Mouse (Mus musculus): ENCODE results near the gene Gm20671.
A peak's percentile ranks its signal among the peaks of the same experiment; 100 is the strongest.
"Not testable (repeated sequence)": the region's sequence is repeated elsewhere in the genome, so short reads cannot be mapped to it uniquely, and the experiment has no call there.

Gm20671 gene

GRCm38 (mm10) chr5:32735779-32736178 is 91.1 kb downstream of the Gm20671 start:
- DNase-seq (ENCODE audit: low spot score in 2 of 2): no peak

- DNase-seq (ENCODE audit: low spot score in 2 of 2): not testable (repeated sequence)
These were observed 93.0 kb downstream of the Gm20671 start for GRCm38 (mm10) chr5:32733892-32734291.

- DNase-seq (ENCODE audit: low spot score in 2 of 2): no peak
These were observed 98.1 kb downstream of the Gm20671 start for GRCm38 (mm10) chr5:32728851-32729250.

GRCm38 (mm10) chr5:32728300-32728699 is 98.6 kb downstream of the Gm20671 start:
- no peak for DNase-seq (ENCODE audit: low spot score in 2 of 2)

- DNase-seq (ENCODE audit: low spot score in 2 of 2): not testable (repeated sequence)
These were observed 101.5 kb downstream of the Gm20671 start for GRCm38 (mm10) chr5:32725397-32725796.

- DNase-seq (ENCODE audit: low spot score in 2 of 2): no peak
These were observed 102.9 kb downstream of the Gm20671 start for GRCm38 (mm10) chr5:32723981-32724380.

GRCm38 (mm10) chr5:32722711-32723110 is 104.2 kb downstream of the Gm20671 start:
- DNase-seq (ENCODE audit: low spot score in 2 of 2): not testable (repeated sequence)

GRCm38 (mm10) chr5:32722263-32722662 is 104.6 kb downstream of the Gm20671 start:
- DNase-seq (ENCODE audit: low spot score in 2 of 2): no peak

GRCm38 (mm10) chr5:32721316-32721715 is 105.6 kb downstream of the Gm20671 start:
- no peak for DNase-seq (ENCODE audit: low spot score in 2 of 2)

GRCm38 (mm10) chr5:32720416-32720815 is 106.5 kb downstream of the Gm20671 start:
- no peak for DNase-seq (ENCODE audit: low spot score in 2 of 2)

GRCm38 (mm10) chr5:32718916-32719315 is 108.0 kb downstream of the Gm20671 start:
- DNase-seq (ENCODE audit: low spot score in 2 of 2): no peak

- DNase-seq (ENCODE audit: low spot score in 2 of 2): no peak
These were observed 109.2 kb downstream of the Gm20671 start for GRCm38 (mm10) chr5:32717726-32718125.

- peak; percentile 90 to 93 for DNase-seq (ENCODE audit: low spot score in 2 of 2)
These were observed 113.0 kb downstream of the Gm20671 start for GRCm38 (mm10) chr5:32713703-32714467.

GRCm38 (mm10) chr5:32713042-32713702 is 113.7 kb downstream of the Gm20671 start:
- DNase-seq (ENCODE audit: low spot score in 2 of 2): no peak

GRCm38 (mm10) chr5:32712221-32713041 is 114.5 kb downstream of the Gm20671 start:
- DNase-seq (ENCODE audit: low spot score in 2 of 2): no peak

- DNase-seq (ENCODE audit: low spot score in 2 of 2): no peak
These were observed 115.4 kb downstream of the Gm20671 start for GRCm38 (mm10) chr5:32711485-32711884.

- no peak for DNase-seq (ENCODE audit: low spot score in 2 of 2)
These were observed 120.6 kb downstream of the Gm20671 start for GRCm38 (mm10) chr5:32706226-32706780.

GRCm38 (mm10) chr5:32697208-32697867 is 129.6 kb downstream of the Gm20671 start:
- DNase-seq (ENCODE audit: low spot score in 2 of 2): no peak

GRCm38 (mm10) chr5:32693411-32693810 is 133.5 kb downstream of the Gm20671 start:
- DNase-seq (ENCODE audit: low spot score in 2 of 2): no peak
